Mouse (Mus musculus): ENCODE data around the gene Chic2. TPM values are rescaled to one million over a fixed set of nuclear protein-coding genes. Genes with fewer than 3 reads are reported as not detected.

Chic2 gene
- polyA plus RNA-seq, 1 experiment from 2014 or later, result 36.2 TPM

DNA sequence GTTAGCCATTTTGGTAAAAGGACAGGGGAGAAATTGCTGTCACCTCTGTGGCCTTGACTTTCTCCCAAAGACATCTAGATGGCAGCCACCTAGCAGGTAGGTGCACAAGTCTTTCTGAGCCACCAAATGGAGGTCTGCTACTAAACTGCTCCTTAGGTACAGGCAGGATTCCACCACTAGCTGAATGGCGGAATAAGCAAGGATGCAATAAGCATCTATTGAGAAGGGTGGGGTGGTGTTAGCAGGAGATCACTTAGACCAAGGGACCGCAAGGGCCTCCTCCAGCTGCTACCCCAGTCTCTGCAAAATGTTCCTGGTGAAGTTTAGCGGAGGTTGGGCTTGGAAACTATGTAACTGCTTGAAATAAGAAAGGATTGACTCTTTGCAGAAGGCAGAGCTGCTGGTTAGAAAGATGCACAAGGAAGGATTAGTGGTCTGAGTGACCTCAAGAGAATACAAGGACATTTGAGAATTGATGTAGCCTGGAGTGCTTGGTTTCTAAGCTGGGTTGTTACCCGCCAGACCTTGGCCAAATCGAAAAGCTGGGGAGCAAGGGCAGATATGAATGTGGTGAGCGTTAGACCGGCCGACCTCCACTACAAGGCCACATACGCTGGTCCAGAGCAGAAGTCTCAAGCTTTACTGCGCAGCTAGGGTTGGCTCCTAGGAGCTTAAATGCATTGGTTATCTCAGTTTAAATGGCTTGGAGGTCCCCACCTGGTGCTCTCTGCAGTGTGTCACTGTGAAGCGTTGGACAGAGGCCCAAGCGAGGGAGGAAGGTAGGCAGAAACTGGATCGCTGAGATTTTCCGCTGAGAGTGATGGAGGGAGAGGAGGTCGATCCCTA, 30.2 kb upstream of the Chic2 start:
- 2% methylated on average over 15 of the region's 15 CpGs for WGBS
- peak overlapping the region; percentile 47 for H3K4me3 ChIP-seq
- peaks cover 47% of the 10 kb centered on the region for H3K4me1 ChIP-seq

DNA sequence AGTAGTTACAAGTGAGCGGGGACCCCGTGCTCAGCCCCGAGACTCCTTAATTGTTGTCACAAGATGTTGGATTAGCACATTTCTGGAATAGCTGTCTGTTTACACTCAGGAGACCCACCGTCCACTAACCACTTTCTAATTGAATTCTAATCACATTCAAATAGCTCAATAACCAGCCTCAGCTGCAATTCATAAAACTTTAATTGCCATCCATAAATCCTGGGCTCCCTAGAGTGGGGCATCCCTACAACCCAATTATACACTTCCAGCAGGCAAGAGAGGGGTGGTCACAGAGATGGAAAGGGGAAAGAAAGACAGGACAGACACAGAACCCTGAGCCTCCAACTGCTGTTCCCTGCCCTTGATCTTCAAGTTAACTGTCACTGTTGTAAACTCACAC, 29.6 kb upstream of the Chic2 start:
- Histone ChIP-seq H3K27ac (replicated peaks) (no peak overlapping the region), H3K9me3 (no peaks in the 10 kb centered on the region), H3K4me1 (peaks cover 49% of the 10 kb centered on the region), H3K27me3 (replicated peaks; ENCODE audit: low read depth, poor library complexity, severe bottlenecking) (peaks cover 100% of the 10 kb centered on the region), H3K36me3 (replicated peaks) (no peaks in the 10 kb centered on the region), H3K4me3 (no peak overlapping the region)
- no peak for DNase-seq (ENCODE audit: low spot score)
- WGBS, result 1% methylated on average over 4 of the region's 4 CpGs

More for the DNA sequence above, 30.2 kb upstream of the Chic2 start:
- Histone ChIP-seq H3K9me3 (no peaks in the 10 kb centered on the region), H3K36me3 (replicated peaks) (no peaks in the 10 kb centered on the region), H3K27me3 (replicated peaks; ENCODE audit: low read depth, poor library complexity, severe bottlenecking) (peaks cover 100% of the 10 kb centered on the region), H3K27ac (replicated peaks) (no peak overlapping the region)
- peak; percentile 59 for DNase-seq (ENCODE audit: low spot score)

DNA sequence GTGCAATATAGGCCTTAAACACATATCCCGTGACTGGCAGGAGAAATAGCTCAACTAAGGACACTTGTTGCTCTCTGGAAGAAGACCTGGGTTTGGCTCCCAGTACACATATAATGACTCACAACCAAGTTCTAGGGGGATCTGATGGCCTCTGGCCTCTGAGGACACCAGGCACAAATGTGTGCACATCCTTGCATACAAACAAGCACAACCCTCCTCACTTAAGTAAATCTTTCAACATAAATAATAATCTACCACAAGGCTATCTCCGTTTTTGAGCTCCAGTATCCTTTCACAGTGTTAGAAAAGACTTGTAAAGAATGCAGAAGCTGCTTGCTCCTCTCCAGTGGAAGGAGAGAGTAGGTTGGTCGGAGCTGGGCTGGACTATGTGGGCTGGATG, 29.1 kb upstream of the Chic2 start:
- peak; percentile 30 for DNase-seq (ENCODE audit: low spot score)
- Histone ChIP-seq H3K27ac (replicated peaks) (no peak overlapping the region), H3K36me3 (replicated peaks) (no peaks in the 10 kb centered on the region), H3K4me3 (no peak overlapping the region), H3K4me1 (peaks cover 49% of the 10 kb centered on the region), H3K9me3 (no peaks in the 10 kb centered on the region), H3K27me3 (replicated peaks; ENCODE audit: low read depth, poor library complexity, severe bottlenecking) (peaks cover 100% of the 10 kb centered on the region)
- 7% methylated on average over 3 of the region's 3 CpGs for WGBS

DNA sequence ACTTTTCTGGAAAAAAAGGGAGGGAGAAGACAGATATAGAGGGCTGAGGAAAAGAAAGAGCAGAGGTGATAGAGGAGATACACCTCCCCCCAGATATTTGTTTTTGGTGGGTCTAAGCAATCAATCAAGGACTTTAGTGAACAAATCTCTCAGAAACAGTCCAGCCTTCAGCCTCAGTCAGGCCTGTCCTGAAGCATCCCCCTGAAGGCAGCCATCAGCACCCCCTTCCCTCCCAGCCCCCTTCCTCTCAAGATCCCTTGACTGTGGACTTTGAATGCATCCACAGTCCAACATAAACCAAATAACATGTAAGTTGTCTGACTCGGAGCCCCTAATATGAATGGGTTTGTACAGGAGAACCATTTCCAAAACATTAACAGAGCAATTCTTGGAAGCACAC, 28.6 kb upstream of the Chic2 start:
- Histone ChIP-seq H3K9me3 (no peaks in the 10 kb centered on the region), H3K4me3 (no peak overlapping the region), H3K27me3 (replicated peaks; ENCODE audit: low read depth, poor library complexity, severe bottlenecking) (peaks cover 100% of the 10 kb centered on the region), H3K27ac (replicated peaks) (no peak overlapping the region), H3K4me1 (peaks cover 49% of the 10 kb centered on the region), H3K36me3 (replicated peaks) (no peaks in the 10 kb centered on the region)
- peak; percentile 32 for DNase-seq (ENCODE audit: low spot score)
- WGBS, result 29% methylated on average over 1 of the region's 1 CpGs

DNA sequence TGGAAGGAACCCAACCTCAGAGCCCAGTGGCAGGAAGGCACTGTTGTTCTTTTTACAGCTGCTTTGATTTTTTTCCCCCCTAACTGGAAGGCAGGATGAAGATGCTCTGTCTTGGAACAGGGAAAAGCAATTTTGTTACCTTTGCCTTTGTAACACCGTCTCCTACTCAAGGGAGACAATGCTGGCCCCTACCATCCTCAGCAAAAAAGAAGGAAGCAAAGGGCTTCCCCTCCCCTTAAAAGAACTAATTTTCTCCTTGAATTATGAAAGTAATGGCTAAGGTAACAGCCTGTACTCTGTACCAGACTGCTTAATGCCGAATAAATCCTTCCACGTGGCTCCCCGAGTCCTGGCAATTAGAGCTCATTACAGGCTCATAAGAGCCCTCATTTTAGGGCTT, 28.0 kb upstream of the Chic2 start:
- no peak overlapping the region for H3K4me3 ChIP-seq
- H3K9me3 ChIP-seq, result no peaks in the 10 kb centered on the region
- DNase-seq (ENCODE audit: low spot score), result no peak
- no peak overlapping the region for H3K27ac ChIP-seq (replicated peaks)
- peaks cover 100% of the 10 kb centered on the region for H3K27me3 ChIP-seq (replicated peaks; ENCODE audit: low read depth, poor library complexity, severe bottlenecking)
- WGBS, result 2% methylated on average over 4 of the region's 4 CpGs
- no peaks in the 10 kb centered on the region for H3K36me3 ChIP-seq (replicated peaks)
- H3K4me1 ChIP-seq, result peaks cover 51% of the 10 kb centered on the region

DNA sequence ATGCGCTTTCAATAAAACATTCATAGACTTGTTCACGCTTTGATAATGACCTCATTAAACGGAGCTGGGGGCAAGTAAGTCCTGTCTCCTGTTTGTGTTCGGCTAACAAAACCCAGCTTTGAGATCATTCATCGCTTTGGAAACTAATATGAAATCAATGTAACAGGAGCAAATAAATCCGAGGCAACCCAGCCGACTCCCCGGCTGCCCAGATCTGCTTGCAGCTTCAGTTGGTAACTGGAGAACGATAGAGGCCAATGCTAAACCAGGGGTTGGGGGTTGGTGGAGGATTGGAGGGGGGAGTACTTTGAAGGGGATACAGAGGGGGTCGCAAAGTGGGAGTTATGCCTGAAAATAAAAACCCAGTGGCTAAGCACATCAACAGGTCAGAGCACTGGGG, 27.4 kb upstream of the Chic2 start:
- no peak overlapping the region for H3K4me3 ChIP-seq
- no peaks in the 10 kb centered on the region for H3K9me3 ChIP-seq
- H3K27ac ChIP-seq (replicated peaks), result no peak overlapping the region
- no peaks in the 10 kb centered on the region for H3K36me3 ChIP-seq (replicated peaks)
- under 1% methylated on average over 10 of the region's 10 CpGs for WGBS
- H3K4me1 ChIP-seq, result peaks cover 56% of the 10 kb centered on the region
- DNase-seq (ENCODE audit: low spot score), result no peak
- peaks cover 100% of the 10 kb centered on the region for H3K27me3 ChIP-seq (replicated peaks; ENCODE audit: low read depth, poor library complexity, severe bottlenecking)

DNA sequence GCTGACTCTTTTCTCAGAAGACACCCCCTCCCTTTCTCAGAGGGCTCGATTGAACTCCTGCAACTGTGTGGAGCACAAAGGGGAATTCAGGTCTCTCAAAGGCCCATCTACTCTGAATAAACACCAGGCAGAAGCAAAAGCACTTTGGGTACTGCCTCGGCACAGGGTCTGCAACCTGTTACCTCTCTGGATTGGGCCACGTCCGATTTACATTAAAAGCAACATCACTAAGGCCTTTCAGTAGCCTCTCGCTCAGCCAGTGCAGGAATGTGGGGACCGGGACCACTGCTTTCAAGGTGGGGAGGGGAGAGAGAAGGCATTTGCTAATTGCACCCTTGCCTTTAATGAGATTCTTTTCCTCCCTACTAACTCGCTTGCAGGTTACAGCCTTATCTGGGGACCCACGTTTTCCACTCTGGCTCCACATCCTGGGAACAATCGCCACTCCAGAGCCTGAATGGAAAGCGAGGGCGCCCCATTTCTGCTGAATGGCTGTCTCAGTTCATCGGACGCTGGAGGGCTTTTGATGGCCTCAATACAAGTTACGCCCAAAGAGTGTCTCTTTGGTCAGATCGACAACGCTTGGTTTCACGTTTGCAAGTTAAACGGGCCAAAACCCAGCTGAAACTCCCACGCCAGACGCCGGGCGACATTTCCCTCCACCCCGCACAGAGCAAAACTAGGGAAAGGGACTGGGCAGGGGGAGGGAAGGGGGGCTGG, 26.2 kb upstream of the Chic2 start:
- Histone ChIP-seq H3K9me3 (no peaks in the 10 kb centered on the region), H3K4me1 (peaks cover 57% of the 10 kb centered on the region), H3K4me3 (peak overlapping the region; percentile 31), H3K27me3 (replicated peaks; ENCODE audit: low read depth, poor library complexity, severe bottlenecking) (peaks cover 100% of the 10 kb centered on the region), H3K27ac (replicated peaks) (no peak overlapping the region), H3K36me3 (replicated peaks) (no peaks in the 10 kb centered on the region)
- under 1% methylated on average over 23 of the region's 23 CpGs for WGBS
- DNase-seq (ENCODE audit: low spot score), result peak; percentile 59

DNA sequence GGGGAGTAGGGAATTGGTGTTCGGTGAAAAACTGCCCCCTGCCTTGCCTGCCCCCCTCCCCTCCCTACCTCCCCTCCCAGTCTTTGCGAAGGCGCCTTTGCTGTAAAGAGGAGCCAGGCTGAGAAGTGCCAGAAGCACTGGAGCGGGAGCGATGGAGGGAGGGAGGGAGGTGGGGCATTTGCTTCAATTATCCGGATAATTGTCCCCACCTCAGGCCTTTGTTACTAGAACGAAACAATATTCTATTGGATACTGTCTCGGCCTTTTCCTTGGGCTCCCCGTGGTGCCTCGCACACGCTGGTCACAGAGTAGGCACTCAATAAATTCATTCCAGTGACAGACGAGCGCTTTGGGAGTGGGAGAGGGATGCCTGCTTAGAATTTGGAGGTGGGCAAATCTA, 25.6 kb upstream of the Chic2 start:
- Histone ChIP-seq H3K9me3 (no peaks in the 10 kb centered on the region), H3K27me3 (replicated peaks; ENCODE audit: low read depth, poor library complexity, severe bottlenecking) (peaks cover 100% of the 10 kb centered on the region), H3K27ac (replicated peaks) (no peak overlapping the region), H3K4me3 (peak overlapping the region; percentile 31), H3K36me3 (replicated peaks) (no peaks in the 10 kb centered on the region), H3K4me1 (peaks cover 50% of the 10 kb centered on the region)
- DNase-seq (ENCODE audit: low spot score), result peak; percentile 53
- 1% methylated on average over 13 of the region's 13 CpGs for WGBS

DNA sequence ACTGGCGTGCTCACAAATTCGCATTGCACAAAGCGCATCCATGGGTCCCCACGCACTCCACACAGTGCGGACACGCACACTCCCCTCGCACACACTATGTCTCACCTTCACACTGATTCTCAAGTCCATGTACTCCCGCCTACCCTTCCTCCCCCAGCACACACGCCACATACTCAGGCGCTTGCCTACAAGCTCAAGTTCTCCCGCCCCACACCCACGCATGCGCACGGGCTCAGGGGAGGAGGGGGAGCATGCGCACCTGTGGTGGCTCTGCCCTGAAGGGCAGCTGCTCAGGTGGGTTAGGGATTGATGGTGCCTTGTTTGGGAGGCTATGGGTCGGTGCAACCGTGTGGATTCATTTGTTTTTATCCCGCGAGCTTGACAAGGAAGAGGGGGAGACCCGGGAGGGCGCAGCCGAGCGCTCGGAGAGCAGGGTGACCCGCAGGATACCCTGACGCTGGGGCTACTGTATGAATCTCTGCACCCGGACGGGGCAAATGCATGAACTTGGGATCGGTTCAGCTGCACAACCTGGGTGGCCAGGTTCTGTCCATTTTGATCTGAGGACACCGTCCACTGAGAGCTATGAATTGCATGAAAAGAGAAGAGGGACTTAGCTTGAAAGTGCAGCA, 22.7 kb upstream of the Chic2 start:
- Histone ChIP-seq H3K27me3 (replicated peaks; ENCODE audit: low read depth, poor library complexity, severe bottlenecking) (peaks cover 92% of the 10 kb centered on the region), H3K4me1 (peaks cover 45% of the 10 kb centered on the region), H3K36me3 (replicated peaks) (no peaks in the 10 kb centered on the region), H3K27ac (replicated peaks) (peak overlapping the region; percentile 63), H3K9me3 (no peaks in the 10 kb centered on the region), H3K4me3 (peak overlapping the region; percentile 63)
- under 1% methylated on average over 30 of the region's 30 CpGs for WGBS
- DNase-seq (ENCODE audit: low spot score), result peak; percentile 89

DNA sequence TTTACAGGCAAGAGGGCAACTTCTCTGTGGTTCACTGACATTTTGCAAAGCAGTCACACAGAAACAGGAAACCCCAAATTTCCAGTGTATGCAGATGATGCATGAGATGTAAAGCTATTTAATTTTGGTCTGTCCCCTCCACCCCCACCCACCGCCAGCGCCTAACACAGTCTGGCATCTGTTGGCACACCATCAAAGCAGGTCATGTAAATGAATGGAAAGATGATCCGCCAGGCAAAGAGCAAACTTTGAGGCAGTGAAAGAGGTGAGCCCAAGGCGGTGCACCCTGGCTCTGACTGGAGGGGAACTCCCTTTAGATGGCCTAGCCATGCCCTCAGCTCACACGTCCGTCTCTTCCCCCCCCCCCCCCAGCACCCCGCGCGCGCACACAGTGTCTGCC, 22.1 kb upstream of the Chic2 start:
- H3K27me3 ChIP-seq (replicated peaks; ENCODE audit: low read depth, poor library complexity, severe bottlenecking), result peaks cover 86% of the 10 kb centered on the region
- peaks cover 40% of the 10 kb centered on the region for H3K4me1 ChIP-seq
- no peaks in the 10 kb centered on the region for H3K36me3 ChIP-seq (replicated peaks)
- WGBS, result 3% methylated on average over 10 of the region's 10 CpGs
- no peak for DNase-seq (ENCODE audit: low spot score)
- peak overlapping the region; percentile 63 for H3K27ac ChIP-seq (replicated peaks)
- H3K4me3 ChIP-seq, result peak overlapping the region; percentile 63
- no peaks in the 10 kb centered on the region for H3K9me3 ChIP-seq

DNA sequence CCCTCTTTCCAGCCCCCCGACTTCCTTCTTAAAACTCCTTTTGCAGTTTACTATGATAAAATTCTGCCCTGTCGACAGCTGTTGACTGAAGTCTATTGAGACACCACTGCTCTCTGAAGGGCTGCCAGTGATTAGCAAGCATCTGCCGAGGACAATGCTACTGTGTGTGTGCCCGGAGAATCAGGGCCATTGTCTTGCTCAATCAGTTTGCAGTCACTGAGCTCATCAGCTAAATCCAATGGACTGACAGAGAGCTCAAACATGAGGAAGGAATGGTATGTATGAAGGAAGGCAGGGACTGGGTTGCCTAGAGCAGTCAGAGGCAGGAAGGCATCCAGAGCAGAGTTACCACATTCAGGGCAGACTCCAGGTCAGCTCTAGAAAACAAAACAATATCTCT, 18.6 kb upstream of the Chic2 start:
- H3K36me3 ChIP-seq (replicated peaks), result no peaks in the 10 kb centered on the region
- H3K9me3 ChIP-seq, result no peaks in the 10 kb centered on the region
- H3K4me1 ChIP-seq, result peaks cover 19% of the 10 kb centered on the region
- WGBS, result 22% methylated on average over 4 of the region's 4 CpGs
- peaks cover 58% of the 10 kb centered on the region for H3K27me3 ChIP-seq (replicated peaks; ENCODE audit: low read depth, poor library complexity, severe bottlenecking)
- DNase-seq (ENCODE audit: low spot score), result no peak
- H3K4me3 ChIP-seq, result no peak overlapping the region
- H3K27ac ChIP-seq (replicated peaks), result no peak overlapping the region

DNA sequence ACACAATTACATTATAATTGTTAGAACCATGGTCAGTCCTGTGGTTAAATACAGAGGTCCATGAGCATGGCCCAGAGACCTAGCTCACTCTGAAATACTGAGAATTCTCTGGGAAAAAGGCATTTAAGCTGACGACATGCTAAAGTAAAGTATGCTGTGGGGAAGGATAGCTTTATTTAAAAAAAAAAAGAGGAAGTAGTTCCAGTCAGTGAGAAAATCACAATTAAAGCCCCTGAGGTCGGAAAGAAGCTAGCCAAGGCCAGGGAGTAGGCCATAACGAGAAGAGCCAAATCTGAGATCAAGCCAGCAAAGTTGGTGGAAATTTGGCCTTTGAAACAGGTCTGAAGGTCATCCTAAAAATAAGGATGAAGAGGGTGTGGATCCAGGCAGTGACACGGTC, 6.5 kb upstream of the Chic2 start:
- DNase-seq (ENCODE audit: low spot score), result no peak
- no peaks in the 10 kb centered on the region for H3K9me3 ChIP-seq
- H3K4me3 ChIP-seq, result no peak overlapping the region
- H3K36me3 ChIP-seq (replicated peaks), result no peaks in the 10 kb centered on the region
- H3K27me3 ChIP-seq (replicated peaks; ENCODE audit: low read depth, poor library complexity, severe bottlenecking), result peaks cover 21% of the 10 kb centered on the region
- no peaks in the 10 kb centered on the region for H3K4me1 ChIP-seq
- H3K27ac ChIP-seq (replicated peaks), result no peak overlapping the region
- 82% methylated on average over 4 of the region's 4 CpGs for WGBS
